Mouse (Mus musculus) midbrain, embryonic 10.5 days (tissue): ENCODE data around the gene Pgpep1l. TPM values are rescaled to one million over a fixed set of nuclear protein-coding genes. Genes with fewer than 3 reads are reported as not detected.

Experiments used
- polyA plus RNA-seq: library from polyadenylated mRNA; unstranded; fragments of >200 nt; fragmentation: Nextera tagmentation; extraction: Ambion mirVana; gene quantifications from 2 replicates; pipeline ENCODE4 v1.2.1, GENCODE M21; 2016

Gene Pgpep1l
- polyA plus RNA-seq, 1 experiment from 2014 or later: not detected

Other genes starting within 250 kb of the Pgpep1l start
- 0.26 and 0.30 TPM in 2 replicates for gene Fam169b, start 9.6 kb upstream of the Pgpep1l start, polyA plus RNA-seq